In genomic region chr5:125588876-125589667, GRCm38 (mm10) we compare ENCODE assay signal across 9 mouse cellular contexts. TPM values are rescaled to one million over a fixed set of nuclear protein-coding genes. Genes with fewer than 3 reads are reported as not detected.
DNase-seq lines count a peak whose midpoint lies in the region; ATAC-seq and TF ChIP-seq lines count a peak whose summit lies in the region.
"Had no signal": no experiment of that assay in that cellular context is flagged by ENCODE, and none has a peak within 500 bp of the region (broad histone marks: within the 10 kb centered on the region; RNA-seq: fewer than 3 reads in every experiment).

No protein-coding gene starts in this region.

- H3K4me3 ChIP-seq in left cerebral cortex, adult 2 months = peak overlapping the region; percentile 27; the same call in 1 of the 2 replicates
- peak overlapping the region; percentile 38 for H3K4me3 ChIP-seq in forebrain, embryonic 11.5 days (ENCODE audit: low read depth, low read length)
- peak overlapping the region; percentile 7; the same call in 1 of the 2 replicates for H3K4me3 ChIP-seq in intestine, postnatal 0 days (ENCODE audit: low read depth, low read length)
- H3K4me3 ChIP-seq in midbrain, postnatal 0 days (ENCODE audit: low read depth, low read length) = peak overlapping the region; percentile 23

- peak overlapping the region; percentile 46 for H3K9ac ChIP-seq in forebrain, embryonic 11.5 days (ENCODE audit: low read length)
- no peak overlapping the region for H3K9ac ChIP-seq in intestine, postnatal 0 days (ENCODE audit: low read depth, low read length)
- H3K9ac ChIP-seq in midbrain, postnatal 0 days (replicated peaks; ENCODE audit: low read length, poor library complexity, severe bottlenecking) = no peak overlapping the region; the same call in 1 of the 2 replicates

- ATAC-seq in forebrain, embryonic 11.5 days (replicated peaks; ENCODE audit: low FRiP score) = peak; percentile 89
- ATAC-seq in intestine, postnatal 0 days = no peak
- ATAC-seq in midbrain, postnatal 0 days (ENCODE audit: low FRiP score) = peak; percentile 71; the same call in 1 of the 2 replicates

- peak in 1 of 2 experiments; percentile 46 for DNase-seq in left cerebral cortex, adult 2 months (ENCODE audit: extremely low spot score in 1 of 2, low spot score in 2 of 2)
- DNase-seq in left cerebral cortex, adult 9 months (ENCODE audit: low spot score in 2 of 2) = no peak
- peak; percentile 10 for DNase-seq in adrenal gland, postnatal 25 days
- peak; percentile 77 for DNase-seq in forebrain, embryonic 11.5 days (ENCODE audit: low spot score)
- peak; percentile 54 for DNase-seq in midbrain, postnatal 0 days (ENCODE audit: low spot score)
- no peak for DNase-seq in thymus, postnatal 14 days
- no peak for DNase-seq in adipocyte (ENCODE audit: low spot score)

- no peaks in the 10 kb centered on the region for H3K36me3 ChIP-seq in forebrain, embryonic 11.5 days (ENCODE audit: control insufficient read depth, insufficient read depth, low read length)
- H3K36me3 ChIP-seq in intestine, postnatal 0 days (ENCODE audit: control insufficient read depth, insufficient read depth) = no peaks in the 10 kb centered on the region
- no peaks in the 10 kb centered on the region for H3K36me3 ChIP-seq in midbrain, postnatal 0 days (ENCODE audit: insufficient read depth, low read length)

- H3K4me1 ChIP-seq in forebrain, embryonic 11.5 days (replicated peaks; ENCODE audit: control insufficient read depth, insufficient read depth, low read length) = peaks cover 7% of the 10 kb centered on the region; the same call in 1 of the 2 replicates
- H3K4me1 ChIP-seq in intestine, postnatal 0 days (replicated peaks; ENCODE audit: control insufficient read depth, insufficient read depth, low read length) = no peaks in the 10 kb centered on the region
- no peaks in the 10 kb centered on the region for H3K4me1 ChIP-seq in midbrain, postnatal 0 days (ENCODE audit: insufficient read depth, low read length)

- WGBS in forebrain, embryonic 11.5 days = 5% methylated on average over 18 of the region's 18 CpGs
- WGBS in intestine, postnatal 0 days = 7% methylated on average over 18 of the region's 18 CpGs
- 4% methylated on average over 18 of the region's 18 CpGs for WGBS in midbrain, postnatal 0 days

- peak overlapping the region; percentile 59 for H3K4me2 ChIP-seq in forebrain, embryonic 11.5 days (ENCODE audit: low read depth, low read length, severe bottlenecking)
- peak overlapping the region; percentile 55 for H3K4me2 ChIP-seq in intestine, postnatal 0 days (replicated peaks; ENCODE audit: low read depth)
- H3K4me2 ChIP-seq in midbrain, postnatal 0 days (ENCODE audit: low read depth, low read length, poor library complexity, severe bottlenecking) = peak overlapping the region; percentile 48

- intact Hi-C loops in left cerebral cortex, adult 2 months (cut with DNase I) = no loop called here

- H3K27ac ChIP-seq in left cerebral cortex, adult 2 months = peak overlapping the region; percentile 45
- H3K27ac ChIP-seq in forebrain, embryonic 11.5 days (ENCODE audit: low read depth, low read length) = 0 out of 2 replicates have a peak overlapping the region, but pooled peaks have one; percentile 46
- no peak overlapping the region for H3K27ac ChIP-seq in intestine, postnatal 0 days (ENCODE audit: low read depth, low read length)
- H3K27ac ChIP-seq in midbrain, postnatal 0 days (ENCODE audit: low read depth, low read length) = peak overlapping the region; percentile 38; the same call in 1 of the 2 replicates
- H3K27ac ChIP-seq: macrophage had no signal

- H3K9me3 ChIP-seq in forebrain, embryonic 11.5 days (ENCODE audit: control insufficient read depth, low read length) = no peaks in the 10 kb centered on the region
- no peaks in the 10 kb centered on the region for H3K9me3 ChIP-seq in intestine, postnatal 0 days (ENCODE audit: control insufficient read depth)
- no peaks in the 10 kb centered on the region for H3K9me3 ChIP-seq in midbrain, postnatal 0 days (ENCODE audit: low read length)

- H3K27me3 ChIP-seq in forebrain, embryonic 11.5 days (ENCODE audit: control insufficient read depth, insufficient read depth, low read length) = no peaks in the 10 kb centered on the region
- H3K27me3 ChIP-seq in intestine, postnatal 0 days (replicated peaks; ENCODE audit: control insufficient read depth, insufficient read depth, low read length) = no peaks in the 10 kb centered on the region
- no peaks in the 10 kb centered on the region for H3K27me3 ChIP-seq in midbrain, postnatal 0 days (ENCODE audit: insufficient read depth, low read length)

- TF ChIP-seq CTCF in left cerebral cortex, adult 2 months (IDR thresholded peaks at IDR 0.05) = no peak
- no peak for TF ChIP-seq CTCF in intestine, postnatal 0 days (IDR thresholded peaks at IDR 0.05; ENCODE audit: low read depth)
- TF ChIP-seq CTCF in midbrain, postnatal 0 days (IDR thresholded peaks at IDR 0.05) = no peak

RNA-seq across cellular contexts. Expression of gene Tmem132b, which starts 57.5 kb away (rescaled TPM):
- 100 to 1,000 TPM; 135 to 141 TPM for total RNA-seq in left cerebral cortex, adult 2 months (2021)
- total RNA-seq in adrenal gland, postnatal 25 days (2021) = 0.90 and 2.1 TPM in 2 replicates
- 0.67 and 1.0 TPM in 2 replicates for polyA plus RNA-seq in forebrain, embryonic 11.5 days (2014; fragmentation: Nextera tagmentation; extraction: Ambion mirVana)
- polyA plus RNA-seq in intestine, postnatal 0 days (2015; fragmentation: Nextera tagmentation; extraction: Ambion mirVana) = 0.14 and 0.25 TPM in 2 replicates
- 27.8 and 36.2 TPM in 2 replicates for total RNA-seq in midbrain, postnatal 0 days (2014; rRNA removed)
- 4.8 and 6.4 TPM in 2 replicates for polyA plus RNA-seq in midbrain, postnatal 0 days (2015; fragmentation: Nextera tagmentation; extraction: Ambion mirVana)
- polyA plus RNA-seq: macrophage had no signal

Comparison
In these comparisons a context has a peak if more than half of its experiments do, and no peak if none do; other contexts are left out.
1. DNase-seq: peak in adrenal gland, postnatal 25 days (single experiment), forebrain, embryonic 11.5 days (single experiment) and midbrain, postnatal 0 days (single experiment); none in left cerebral cortex, adult 9 months (0 of 2), thymus, postnatal 14 days (single experiment) and adipocyte (single experiment).
2. Peak in every context shown above with its lines, with median percentiles within 50 percentile points of each other: H3K4me3 ChIP-seq and H3K4me2 ChIP-seq.